Mouse (Mus musculus) spleen, adult 2 months (tissue): Measurements from ENCODE around the gene Lcn8. TPM values are rescaled to one million over a fixed set of nuclear protein-coding genes. Genes with fewer than 3 reads are reported as not detected.

ENCODE experiments used
- DNase-seq, 2 experiments: peaks; one replicate each; pipeline versions ENCODE4 v3.0.0 to v3.0.0-alpha.2; 2012 to 2021; ENCODE audit warnings: low spot score in 2 of 2, low read depth in 1 of 2
- H3K27ac ChIP-seq: fragments of 200-500 bp; 2 replicates; pipeline ENCODE4 v1.5.1; 2012; ENCODE audit warnings: low read length, inconsistent platforms; ENCODE audit not compliant: insufficient read depth
- H3K27me3 ChIP-seq: fragments of 200-500 bp; 2 replicates; pipeline ENCODE4 v1.6.1; 2012; ENCODE audit warnings: mild to moderate bottlenecking, moderate library complexity, low read length, inconsistent platforms; ENCODE audit not compliant: control insufficient read depth, insufficient read depth
- H3K36me3 ChIP-seq: fragments of 200-500 bp; 2 replicates; pipeline ENCODE4 v1.6.1; 2012; ENCODE audit warnings: mild to moderate bottlenecking, low read length, inconsistent platforms; ENCODE audit not compliant: control insufficient read depth, insufficient read depth
- H3K4me1 ChIP-seq: fragments of 200-500 bp; 2 replicates; pipeline ENCODE4 v1.6.1; 2011; ENCODE audit warnings: inconsistent platforms; ENCODE audit not compliant: control insufficient read depth, insufficient read depth, insufficient read length
- H3K4me3 ChIP-seq: fragments of 200-500 bp; 2 replicates; pipeline ENCODE4 v1.5.1; 2011; ENCODE audit warnings: mild to moderate bottlenecking, inconsistent platforms; ENCODE audit not compliant: insufficient read depth, insufficient read length; ENCODE audit errors: extremely low read depth
- CTCF ChIP-seq: fragments of 200-500 bp; IDR thresholded peaks from 2 replicates; pipeline ENCODE4 v1.5.1; 2011; ENCODE audit warnings: mild to moderate bottlenecking, inconsistent platforms; ENCODE audit not compliant: insufficient read depth, insufficient read length, insufficient replicate concordance; ENCODE audit errors: extremely low read depth
- POLR2A ChIP-seq: fragments of 200-500 bp; IDR thresholded peaks from 2 replicates; pipeline ENCODE4 v1.6.1; 2011; ENCODE audit warnings: low read depth, low read length, inconsistent platforms
- WGBS: fragments of 180-500 bp; shearing (Covaris S2); methylation state at CpG from one replicate; pipeline ENCODE4 v1.1.7; 2018; 5-methylcytosine and 5-hydroxymethylcytosine counted together
- polyA plus RNA-seq: library from polyadenylated mRNA; depleted of rRNA; stranded (reverse); fragments of >200 nt; gene quantifications from 2 replicates; pipeline ENCODE4 v1.2.3, GENCODE M21; 2012

The Lcn8 gene
- polyA plus RNA-seq, 1 experiment = not detected

GRCm38 (mm10) chr2:25620852-25621228, 32.1 kb upstream of the Lcn8 start:
- WGBS = 41% methylated on average over 4 of the region's 4 CpGs
- Histone ChIP-seq H3K36me3 (no peaks in the 10 kb centered on the region), H3K27ac (peak overlapping the region; percentile 17; the same call in 1 of the 2 replicates), H3K27me3 (0 out of 2 replicates have a peak, but pooled peaks cover 2% of the 10 kb centered on the region), H3K4me3 (no peak overlapping the region), H3K4me1 (peaks cover 4% of the 10 kb centered on the region; the same call in 1 of the 2 replicates)
- DNase-seq = no peak
- TF ChIP-seq POLR2A (no peak), CTCF (no peak)

- peak; percentile 12 to 63 for DNase-seq
- Histone ChIP-seq H3K36me3 (no peaks in the 10 kb centered on the region), H3K4me3 (peak within 1 kb of the TSS; percentile 51; the same call in 1 of the 2 replicates), H3K4me1 (peaks cover 4% of the 10 kb centered on the region; the same call in 1 of the 2 replicates), H3K27me3 (no peaks in the 10 kb centered on the region), H3K27ac (peak within 1 kb of the TSS; percentile 50)
- TF ChIP-seq CTCF = peak; percentile 69; the same call in 1 of the 2 replicates
- no peak for TF ChIP-seq POLR2A
- 16% methylated on average over 34 of the region's 34 CpGs for WGBS
Measured at GRCm38 (mm10) chr2:25621229-25622200, 31.4 kb upstream of the Lcn8 start, which contains the start of gene Tmem141. Gene Tmem141 (minus strand): TSS chr2:25622005.

DNA sequence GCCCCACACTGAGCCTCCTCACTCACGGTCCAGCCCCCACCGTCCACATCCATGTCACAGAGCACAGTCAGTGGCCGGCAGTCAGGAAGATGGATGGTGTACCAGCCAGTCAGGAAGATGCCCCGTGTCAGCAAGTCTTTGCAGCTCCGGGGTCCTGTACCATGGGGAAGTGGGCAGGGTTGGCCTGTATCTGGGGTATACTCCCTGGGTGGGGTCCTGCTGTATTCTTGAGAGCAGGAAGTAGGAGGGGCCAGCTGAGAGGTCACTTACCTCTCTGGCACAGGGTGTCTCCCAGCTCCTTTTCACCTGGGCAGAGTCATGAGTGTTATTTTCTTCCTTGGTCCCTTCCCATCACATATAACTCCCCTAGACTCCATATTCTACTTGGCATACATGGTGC, 26.9 kb upstream of the Lcn8 start:
- no peak overlapping the region for H3K4me3 ChIP-seq
- peaks cover 4% of the 10 kb centered on the region; the same call in 1 of the 2 replicates for H3K4me1 ChIP-seq
- TF ChIP-seq POLR2A = no peak
- TF ChIP-seq CTCF = no peak
- no peaks in the 10 kb centered on the region for H3K36me3 ChIP-seq
- WGBS = 36% methylated on average over 5 of the region's 5 CpGs
- DNase-seq = no peak
- no peak overlapping the region for H3K27ac ChIP-seq
- no peaks in the 10 kb centered on the region for H3K27me3 ChIP-seq

DNA sequence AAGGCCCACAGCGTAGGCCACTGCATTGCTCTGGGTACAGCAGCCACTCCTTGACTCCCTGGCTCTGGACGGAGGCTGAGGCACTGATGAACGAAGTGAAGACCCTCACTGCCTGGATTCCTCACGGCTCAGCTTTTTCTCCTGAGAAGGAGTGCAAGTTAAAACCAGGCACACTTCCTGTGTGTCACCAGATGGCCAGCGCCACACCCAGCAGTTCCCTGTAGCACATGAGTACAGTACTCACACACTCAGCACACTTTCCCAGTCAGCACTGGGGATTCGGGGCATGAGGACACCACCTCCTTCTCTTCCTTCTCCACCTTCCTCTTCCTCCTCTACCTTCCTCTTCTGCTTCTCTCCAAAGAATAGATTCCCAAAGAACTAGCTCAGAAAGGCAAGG, 25.1 kb upstream of the Lcn8 start, which contains the start of gene Fcna:
Fcna (minus strand) TSS at position 220 of the 400 bp plus-strand sequence.
- Histone ChIP-seq H3K4me1 (no peaks in the 10 kb centered on the region), H3K36me3 (no peaks in the 10 kb centered on the region), H3K27ac (peak within 1 kb of the TSS; percentile 28; the same call in 1 of the 2 replicates), H3K27me3 (no peaks in the 10 kb centered on the region), H3K4me3 (no peak within 1 kb of the TSS)
- DNase-seq = no peak
- no peak for TF ChIP-seq CTCF
- TF ChIP-seq POLR2A = no peak
- 75% methylated on average over 6 of the region's 6 CpGs for WGBS

DNA sequence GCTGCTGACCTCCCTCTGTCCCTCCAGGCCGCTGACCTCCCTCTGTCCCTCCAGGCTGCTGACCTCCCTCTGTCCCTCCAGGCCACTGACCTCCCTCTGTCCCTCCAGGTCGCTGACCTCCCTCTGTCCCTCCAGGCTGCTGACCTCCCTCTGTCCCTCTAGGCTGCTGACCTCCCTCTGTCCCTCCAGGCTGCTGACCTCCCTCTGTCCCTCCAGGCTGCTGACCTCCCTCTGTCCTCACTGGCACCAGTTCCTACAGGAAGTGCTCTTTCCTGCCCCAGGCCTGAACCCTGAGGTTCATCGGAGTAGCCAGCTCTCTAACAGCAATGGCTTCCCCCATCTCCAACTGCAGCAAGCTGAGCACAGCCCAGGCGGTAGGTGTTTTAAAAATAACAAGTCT, 24.2 kb upstream of the Lcn8 start:
- Histone ChIP-seq H3K4me1 (no peaks in the 10 kb centered on the region), H3K36me3 (no peaks in the 10 kb centered on the region), H3K27me3 (no peaks in the 10 kb centered on the region), H3K27ac (no peak overlapping the region), H3K4me3 (no peak overlapping the region)
- TF ChIP-seq CTCF (no peak), POLR2A (no peak)
- 72% methylated on average over 4 of the region's 4 CpGs for WGBS
- no peak for DNase-seq

GRCm38 (mm10) chr2:25633616-25634015, 19.3 kb upstream of the Lcn8 start:
- 85% methylated on average over 3 of the region's 3 CpGs for WGBS
- TF ChIP-seq CTCF (no peak), POLR2A (no peak)
- Histone ChIP-seq H3K4me1 (no peaks in the 10 kb centered on the region), H3K4me3 (no peak overlapping the region), H3K27ac (no peak overlapping the region), H3K36me3 (no peaks in the 10 kb centered on the region), H3K27me3 (no peaks in the 10 kb centered on the region)
- no peak for DNase-seq
